ENCODE assay signal across 7 mouse cellular contexts in the genomic region with DNA sequence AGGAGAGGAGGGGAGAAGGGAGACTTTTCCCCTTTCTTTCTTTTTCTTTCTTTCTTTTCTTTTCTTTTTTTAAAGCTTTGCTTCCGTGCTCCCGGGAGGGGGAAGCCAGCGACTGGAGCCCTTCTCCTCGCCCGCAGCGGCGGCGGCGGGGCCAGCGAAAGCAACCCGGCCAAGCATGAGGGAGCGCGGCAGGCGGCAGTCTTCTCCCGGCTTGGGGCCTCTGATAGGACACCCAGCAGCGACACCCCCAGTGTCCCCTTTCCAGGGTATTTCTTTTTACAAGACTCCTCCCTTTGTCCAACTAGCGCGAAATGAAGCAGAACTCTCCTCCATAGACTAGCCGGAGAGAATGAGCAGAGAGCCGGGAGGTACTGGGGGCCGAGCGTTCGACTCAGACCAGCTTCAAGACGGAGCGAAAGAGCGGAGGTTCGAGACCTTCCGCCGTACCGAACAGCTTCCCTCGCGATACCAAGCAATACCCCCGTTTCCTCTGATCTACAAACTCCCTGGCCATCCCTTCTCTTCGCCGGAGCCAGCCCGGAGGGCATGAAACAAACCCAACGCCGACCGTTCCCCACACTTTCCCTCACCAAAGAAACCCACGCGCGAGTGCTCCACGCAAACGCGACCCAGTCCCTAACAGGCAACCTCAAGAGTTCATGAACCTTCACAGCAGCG. TPM values are rescaled to one million over a fixed set of nuclear protein-coding genes. Genes with fewer than 3 reads are reported as not detected.
DNase-seq lines count a peak whose midpoint lies in the region; ATAC-seq and TF ChIP-seq lines count a peak whose summit lies in the region.

No protein-coding gene starts in this region.

- no peaks in the 10 kb centered on the region for H3K36me3 ChIP-seq in G1E (replicated peaks)
- H3K36me3 ChIP-seq in forebrain, embryonic 11.5 days (ENCODE audit: control insufficient read depth, insufficient read depth, low read length), result no peaks in the 10 kb centered on the region
- H3K36me3 ChIP-seq in hindbrain, embryonic 14.5 days (replicated peaks; ENCODE audit: control insufficient read depth, insufficient read depth), result no peaks in the 10 kb centered on the region
- H3K36me3 ChIP-seq in liver, embryonic 16.5 days (ENCODE audit: control insufficient read depth, insufficient read depth), result no peaks in the 10 kb centered on the region
- H3K36me3 ChIP-seq in stomach, embryonic 15.5 days, result no peaks in the 10 kb centered on the region

- H3K27me3 ChIP-seq in G1E (ENCODE audit: insufficient read depth, low read length), result peaks cover 82% of the 10 kb centered on the region
- peaks cover 85% of the 10 kb centered on the region for H3K27me3 ChIP-seq in forebrain, embryonic 11.5 days (ENCODE audit: control insufficient read depth, insufficient read depth, low read length)
- H3K27me3 ChIP-seq in hindbrain, embryonic 14.5 days (ENCODE audit: control insufficient read depth, insufficient read depth, low read length), result peaks cover 99% of the 10 kb centered on the region
- H3K27me3 ChIP-seq in liver, embryonic 16.5 days (ENCODE audit: control insufficient read depth, insufficient read depth, low read depth, low read length), result peaks cover 94% of the 10 kb centered on the region
- H3K27me3 ChIP-seq in stomach, embryonic 15.5 days (replicated peaks), result peaks cover 86% of the 10 kb centered on the region

- no peak overlapping the region for H3K27ac ChIP-seq in forebrain, embryonic 11.5 days (ENCODE audit: low read depth, low read length)
- H3K27ac ChIP-seq in hindbrain, embryonic 14.5 days, result peak overlapping the region; percentile 43; the same call in 1 of the 2 replicates
- no peak overlapping the region for H3K27ac ChIP-seq in liver, embryonic 16.5 days (ENCODE audit: low read length)
- H3K27ac ChIP-seq in stomach, embryonic 15.5 days, result no peak overlapping the region

- H3K4me2 ChIP-seq in forebrain, embryonic 11.5 days (ENCODE audit: low read depth, low read length, severe bottlenecking), result peak overlapping the region; percentile 46
- H3K4me2 ChIP-seq in hindbrain, embryonic 14.5 days (replicated peaks), result peak overlapping the region; percentile 47
- H3K4me2 ChIP-seq in liver, embryonic 16.5 days (ENCODE audit: low read depth, low read length), result peak overlapping the region; percentile 52
- H3K4me2 ChIP-seq in stomach, embryonic 15.5 days, result peak overlapping the region; percentile 87

- no peak for TF ChIP-seq CTCF in G1E (IDR thresholded peaks at IDR 0.05; ENCODE audit: low read depth, low read length)

- peak overlapping the region; percentile 39 for H3K9ac ChIP-seq in forebrain, embryonic 11.5 days (ENCODE audit: low read length)
- peak overlapping the region; percentile 39; the same call in 1 of the 2 replicates for H3K9ac ChIP-seq in hindbrain, embryonic 14.5 days
- no peak overlapping the region for H3K9ac ChIP-seq in liver, embryonic 16.5 days (ENCODE audit: low read depth, low read length)
- no peak overlapping the region for H3K9ac ChIP-seq in stomach, embryonic 15.5 days

- H3K9me3 ChIP-seq in G1E (replicated peaks), result peaks cover 17% of the 10 kb centered on the region
- no peaks in the 10 kb centered on the region for H3K9me3 ChIP-seq in forebrain, embryonic 11.5 days (ENCODE audit: control insufficient read depth, low read length)
- no peaks in the 10 kb centered on the region for H3K9me3 ChIP-seq in hindbrain, embryonic 14.5 days (ENCODE audit: control insufficient read depth, low read length)
- H3K9me3 ChIP-seq in liver, embryonic 16.5 days (replicated peaks; ENCODE audit: control insufficient read depth, low read length), result no peaks in the 10 kb centered on the region
- no peaks in the 10 kb centered on the region for H3K9me3 ChIP-seq in stomach, embryonic 15.5 days

- peak; percentile 8 for ATAC-seq in CD4-positive, CD25-positive, alpha-beta regulatory T cell, adult 4 months
- ATAC-seq in G1E (ENCODE audit: extremely low read depth, insufficient number of reproducible peaks, low FRiP score, poor library complexity, severe bottlenecking), result peak; percentile 36
- no peak for ATAC-seq in forebrain, embryonic 11.5 days (replicated peaks; ENCODE audit: low FRiP score)
- ATAC-seq in hindbrain, embryonic 14.5 days (ENCODE audit: low FRiP score), result no peak
- ATAC-seq in liver, embryonic 16.5 days (ENCODE audit: low read depth), result no peak
- no peak for ATAC-seq in stomach, embryonic 15.5 days (ENCODE audit: insufficient read depth, low FRiP score, low read depth)

- WGBS in forebrain, embryonic 11.5 days, result under 1% methylated on average over 46 of the region's 46 CpGs
- WGBS in hindbrain, embryonic 14.5 days, result under 1% methylated on average over 46 of the region's 46 CpGs
- WGBS in liver, embryonic 16.5 days (ENCODE audit: insufficient replicate concordance), result 2% methylated on average over 46 of the region's 46 CpGs
- under 1% methylated on average over 46 of the region's 46 CpGs for WGBS in stomach, embryonic 15.5 days

- peak; percentile 35 for DNase-seq in G1E (ENCODE audit: low spot score)
- DNase-seq in forebrain, embryonic 11.5 days (ENCODE audit: low spot score), result peak; percentile 67
- peak; percentile 26 for DNase-seq in hindbrain, embryonic 14.5 days (ENCODE audit: low spot score)
- no peak for DNase-seq in cerebellum, adult 18-20 months

- H3K4me1 ChIP-seq in G1E (ENCODE audit: insufficient read depth, low read depth, low read length), result peaks cover 29% of the 10 kb centered on the region
- H3K4me1 ChIP-seq in forebrain, embryonic 11.5 days (replicated peaks; ENCODE audit: control insufficient read depth, insufficient read depth, low read length), result peaks cover 7% of the 10 kb centered on the region; the same call in 1 of the 2 replicates
- H3K4me1 ChIP-seq in hindbrain, embryonic 14.5 days (replicated peaks; ENCODE audit: control insufficient read depth, insufficient read depth, low read length), result no peaks in the 10 kb centered on the region
- peaks cover 6% of the 10 kb centered on the region; the same call in 1 of the 2 replicates for H3K4me1 ChIP-seq in liver, embryonic 16.5 days (ENCODE audit: control insufficient read depth, low read depth, low read length)
- peaks cover 28% of the 10 kb centered on the region for H3K4me1 ChIP-seq in stomach, embryonic 15.5 days

- peak overlapping the region; percentile 70 for H3K4me3 ChIP-seq in G1E (ENCODE audit: low read depth, low read length)
- H3K4me3 ChIP-seq in forebrain, embryonic 11.5 days (ENCODE audit: low read depth, low read length), result peak overlapping the region; percentile 34
- H3K4me3 ChIP-seq in hindbrain, embryonic 14.5 days (replicated peaks; ENCODE audit: low read length), result peak overlapping the region; percentile 27
- peak overlapping the region; percentile 46 for H3K4me3 ChIP-seq in liver, embryonic 16.5 days (ENCODE audit: low read depth, low read length)
- H3K4me3 ChIP-seq in stomach, embryonic 15.5 days (replicated peaks), result peak overlapping the region; percentile 42

RNA-seq across cellular contexts. Expression of a gene that starts 8.5 kb away (rescaled TPM):
- not detected for polyA plus RNA-seq in CD4-positive, CD25-positive, alpha-beta regulatory T cell, adult 4 months (2017; shearing (Covaris generic))
- total RNA-seq in G1E (2014; fragmentation: Nextera tagmentation) (1.9 and 3.8 TPM in 2 replicates), G1E (2017) (2.0 and 2.9 TPM in 2 replicates)
- polyA plus RNA-seq in G1E (2012), result 2.2 and 2.5 TPM in 2 replicates
- polyA plus RNA-seq in forebrain, embryonic 11.5 days (2014; fragmentation: Nextera tagmentation; extraction: Ambion mirVana), result 11.0 and 12.6 TPM in 2 replicates
- polyA plus RNA-seq in hindbrain, embryonic 14.5 days (2014; fragmentation: Nextera tagmentation; extraction: Ambion mirVana), result 0.43 and 0.53 TPM in 2 replicates
- 0.22 and 0.24 TPM in 2 replicates for polyA plus RNA-seq in liver, embryonic 16.5 days (2015; fragmentation: Nextera tagmentation; extraction: Ambion mirVana)
- polyA plus RNA-seq in stomach, embryonic 15.5 days (2015; fragmentation: Nextera tagmentation; extraction: Ambion mirVana), result 0.08 and 0.72 TPM in 2 replicates

Comparison
In these comparisons a context has a peak if more than half of its experiments do, and no peak if none do; other contexts are left out.
1. ATAC-seq: peak in CD4-positive, CD25-positive, alpha-beta regulatory T cell, adult 4 months (single experiment) and G1E (single experiment); none in forebrain, embryonic 11.5 days (single experiment), hindbrain, embryonic 14.5 days (single experiment), liver, embryonic 16.5 days (single experiment) and stomach, embryonic 15.5 days (single experiment).
2. DNase-seq: peak in G1E (single experiment), forebrain, embryonic 11.5 days (single experiment) and hindbrain, embryonic 14.5 days (single experiment); none in cerebellum, adult 18-20 months (0 of 2).
3. H3K9ac ChIP-seq: peak in forebrain, embryonic 11.5 days (single experiment) and hindbrain, embryonic 14.5 days (single experiment); none in liver, embryonic 16.5 days (single experiment) and stomach, embryonic 15.5 days (single experiment).
4. Peak in every context shown above with its lines, with median percentiles within 50 percentile points of each other: H3K4me3 ChIP-seq and H3K4me2 ChIP-seq.